Mouse (Mus musculus) hindbrain, embryonic 11.5 days (tissue): ENCODE data around the gene Csrp2. TPM values are rescaled to one million over a fixed set of nuclear protein-coding genes. Genes with fewer than 3 reads are reported as not detected.

Experiments
- ATAC-seq: fragments of 200-750 bp; cut with Nextera tagmentation; 2 replicates; pipeline ENCODE4 v1.8.0; 2017; ENCODE audit warnings: mild to moderate bottlenecking, moderate TSS enrichment, moderate library complexity; ENCODE audit not compliant: low FRiP score
- DNase-seq: peaks from one replicate; pipeline ENCODE4 v3.0.0-alpha.2; 2015; ENCODE audit warnings: low spot score
- H3K27ac ChIP-seq: fragments of 300-500 bp; sonication (generic); 2 replicates; pipeline ENCODE4 v1.5.1; 2014; ENCODE audit warnings: mild to moderate bottlenecking, low read depth, low read length
- H3K27me3 ChIP-seq: fragments of 300-500 bp; sonication (generic); 2 replicates; pipeline ENCODE4 v1.6.1; 2014; ENCODE audit warnings: mild to moderate bottlenecking, low read length, moderate library complexity, mixed read lengths; ENCODE audit not compliant: control insufficient read depth, insufficient read depth
- H3K36me3 ChIP-seq: fragments of 300-500 bp; sonication (generic); 2 replicates; pipeline ENCODE4 v1.6.1; 2014; ENCODE audit warnings: mild to moderate bottlenecking, low read length, moderate library complexity, mixed read lengths; ENCODE audit not compliant: control insufficient read depth, insufficient read depth
- H3K4me1 ChIP-seq: fragments of 300-500 bp; sonication (generic); replicated peaks from 2 replicates; pipeline ENCODE4 v1.6.1; 2014; ENCODE audit warnings: low read length, mixed read lengths; ENCODE audit not compliant: control insufficient read depth, insufficient read depth
- H3K4me2 ChIP-seq: fragments of 300-500 bp; sonication (generic); replicated peaks from 2 replicates; pipeline ENCODE4 v1.6.1; 2014; ENCODE audit warnings: mild to moderate bottlenecking, low read depth, low read length
- H3K4me3 ChIP-seq: fragments of 300-500 bp; sonication (generic); 2 replicates; pipeline ENCODE4 v1.5.1; 2014; ENCODE audit warnings: low read depth, low read length
- H3K9ac ChIP-seq: fragments of 300-500 bp; sonication (generic); 2 replicates; pipeline ENCODE4 v1.6.1; 2014; ENCODE audit warnings: low read depth, low read length
- H3K9me3 ChIP-seq: fragments of 300-500 bp; sonication (generic); 2 replicates; pipeline ENCODE4 v1.6.1; 2016; ENCODE audit warnings: low read length; ENCODE audit not compliant: control insufficient read depth
- WGBS: fragments of 180-500 bp; shearing (Covaris S2); extraction: QIAGEN DNeasy Blood & Tissue Kit; methylation state at CpG from one replicate; pipeline ENCODE4 v1.1.7; 2014; 5-methylcytosine and 5-hydroxymethylcytosine counted together
- polyA plus RNA-seq: library from polyadenylated mRNA; unstranded; fragments of >200 nt; fragmentation: Nextera tagmentation; extraction: Ambion mirVana; gene quantifications from 2 replicates; pipeline ENCODE4 v1.2.1, GENCODE M21; 2014

Csrp2 gene
- polyA plus RNA-seq, 1 experiment from 2014 or later: 150 TPM

GRCm38 (mm10) chr10:110922612-110923011 lies 3.0 kb downstream of the Csrp2 start:
- Histone ChIP-seq H3K36me3 (no peaks in the 10 kb centered on the region), H3K9ac (no peak overlapping the region), H3K27me3 (no peaks in the 10 kb centered on the region), H3K27ac (no peak overlapping the region), H3K4me2 (no peak overlapping the region), H3K4me3 (no peak overlapping the region), H3K4me1 (no peaks in the 10 kb centered on the region), H3K9me3 (no peaks in the 10 kb centered on the region)
- DNase-seq (no peak), ATAC-seq (no peak)
- 79% methylated on average over 9 of the region's 9 CpGs for WGBS

DNA sequence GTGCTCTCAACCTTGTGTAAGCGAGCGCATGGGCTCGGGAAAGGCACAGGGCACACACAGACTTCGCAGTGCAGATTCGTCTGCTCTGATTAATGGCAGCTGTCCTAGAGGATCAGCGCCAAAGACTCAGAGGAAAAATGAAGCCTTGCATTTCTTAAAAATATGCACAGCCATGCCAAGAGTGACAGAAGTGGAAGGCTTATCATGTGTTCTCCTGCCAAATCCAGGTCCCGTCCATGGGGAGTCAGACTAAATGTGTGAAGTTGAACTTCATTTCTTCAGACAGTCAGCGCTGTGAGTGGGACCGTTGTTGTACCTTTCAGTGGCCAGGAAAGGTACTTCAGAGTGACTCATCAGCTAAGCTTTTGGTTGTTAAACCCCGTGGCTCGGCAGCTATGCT lies 7.9 kb downstream of the Csrp2 start:
- Histone ChIP-seq H3K9me3 (no peaks in the 10 kb centered on the region), H3K4me2 (no peak overlapping the region), H3K4me3 (no peak overlapping the region), H3K27ac (no peak overlapping the region), H3K27me3 (no peaks in the 10 kb centered on the region), H3K4me1 (no peaks in the 10 kb centered on the region), H3K9ac (no peak overlapping the region), H3K36me3 (no peaks in the 10 kb centered on the region)
- DNase-seq (no peak), ATAC-seq (no peak)
- 85% methylated on average over 11 of the region's 11 CpGs for WGBS

DNA sequence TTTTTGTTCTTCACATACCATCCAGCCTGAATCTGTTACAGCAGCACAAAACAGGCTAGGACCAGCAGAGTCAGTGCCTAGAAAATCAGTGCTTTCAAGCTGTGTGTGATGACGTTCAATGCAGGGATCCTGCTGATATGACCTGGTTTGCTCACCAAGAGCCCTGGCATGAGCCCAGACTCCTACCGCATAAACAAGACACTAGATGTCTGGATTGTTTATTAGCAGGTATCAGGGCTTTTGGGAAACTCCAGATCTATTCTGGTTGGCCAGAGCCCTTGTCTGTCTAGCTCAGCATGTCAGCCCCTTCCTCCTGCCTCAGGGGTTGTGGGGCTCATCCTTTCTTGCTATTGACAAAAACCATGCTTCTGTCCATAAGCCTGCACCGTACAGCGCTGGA lies 10.2 kb downstream of the Csrp2 start:
- Histone ChIP-seq H3K36me3 (no peaks in the 10 kb centered on the region), H3K27ac (no peak overlapping the region), H3K4me3 (no peak overlapping the region), H3K9me3 (no peaks in the 10 kb centered on the region), H3K4me1 (no peaks in the 10 kb centered on the region), H3K27me3 (no peaks in the 10 kb centered on the region), H3K4me2 (no peak overlapping the region), H3K9ac (no peak overlapping the region)
- no peak for DNase-seq
- WGBS: 80% methylated on average over 4 of the region's 4 CpGs
- ATAC-seq: no peak

GRCm38 (mm10) chr10:110931161-110931912 lies 11.7 kb downstream of the Csrp2 start:
- no peaks in the 10 kb centered on the region for H3K9me3 ChIP-seq
- H3K4me1 ChIP-seq: no peaks in the 10 kb centered on the region
- 49% methylated on average over 13 of the region's 13 CpGs for WGBS
- no peaks in the 10 kb centered on the region for H3K36me3 ChIP-seq
- DNase-seq (peak; percentile 39), ATAC-seq (peak; percentile 54)
- peak overlapping the region; percentile 56; the same call in 1 of the 2 replicates for H3K27ac ChIP-seq
- H3K27me3 ChIP-seq: no peaks in the 10 kb centered on the region
- H3K9ac ChIP-seq: 0 out of 2 replicates have a peak overlapping the region, but pooled peaks have one; percentile 2
- peak overlapping the region; percentile 17 for H3K4me2 ChIP-seq
- peak overlapping the region; percentile 6; the same call in 1 of the 2 replicates for H3K4me3 ChIP-seq

GRCm38 (mm10) chr10:110931913-110932560 lies 12.4 kb downstream of the Csrp2 start:
- Histone ChIP-seq H3K36me3 (no peaks in the 10 kb centered on the region), H3K4me3 (peak overlapping the region; percentile 6; the same call in 1 of the 2 replicates), H3K9ac (no peak overlapping the region), H3K27ac (peak overlapping the region; percentile 56; the same call in 1 of the 2 replicates), H3K9me3 (no peaks in the 10 kb centered on the region), H3K4me2 (peak overlapping the region; percentile 17), H3K27me3 (no peaks in the 10 kb centered on the region), H3K4me1 (no peaks in the 10 kb centered on the region)
- ATAC-seq (peak; percentile 80), DNase-seq (peak; percentile 59)
- WGBS: 60% methylated on average over 20 of the region's 20 CpGs

GRCm38 (mm10) chr10:110933584-110933983 lies 14.0 kb downstream of the Csrp2 start:
- Histone ChIP-seq H3K4me1 (no peaks in the 10 kb centered on the region), H3K4me3 (no peak overlapping the region), H3K36me3 (no peaks in the 10 kb centered on the region), H3K9me3 (no peaks in the 10 kb centered on the region), H3K9ac (no peak overlapping the region), H3K27me3 (no peaks in the 10 kb centered on the region), H3K4me2 (no peak overlapping the region), H3K27ac (no peak overlapping the region)
- WGBS: 71% methylated on average over 5 of the region's 5 CpGs
- DNase-seq (no peak), ATAC-seq (no peak)

DNA sequence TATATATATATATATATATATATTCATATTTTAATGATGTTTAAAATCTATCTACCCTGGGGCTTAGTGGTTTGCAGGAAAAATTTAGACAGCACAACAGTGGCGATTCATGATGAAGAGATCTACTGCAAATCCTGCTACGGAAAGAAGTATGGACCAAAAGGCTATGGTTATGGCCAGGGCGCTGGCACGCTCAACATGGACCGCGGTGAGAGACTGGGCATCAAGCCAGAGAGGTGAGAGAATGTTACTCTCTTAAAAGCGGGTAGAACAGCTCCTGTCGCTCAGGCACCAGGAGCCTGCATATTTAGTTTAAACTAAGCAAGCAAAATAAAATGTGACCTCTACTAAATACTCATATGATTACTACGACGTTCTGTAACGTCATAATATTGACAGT lies 15.5 kb downstream of the Csrp2 start:
- H3K4me2 ChIP-seq: no peak overlapping the region
- no peak overlapping the region for H3K9ac ChIP-seq
- no peaks in the 10 kb centered on the region for H3K27me3 ChIP-seq
- H3K4me1 ChIP-seq: no peaks in the 10 kb centered on the region
- ATAC-seq (no peak), DNase-seq (no peak)
- no peaks in the 10 kb centered on the region for H3K9me3 ChIP-seq
- H3K36me3 ChIP-seq: no peaks in the 10 kb centered on the region
- 97% methylated on average over 11 of the region's 11 CpGs for WGBS
- no peak overlapping the region for H3K4me3 ChIP-seq
- no peak overlapping the region for H3K27ac ChIP-seq

DNA sequence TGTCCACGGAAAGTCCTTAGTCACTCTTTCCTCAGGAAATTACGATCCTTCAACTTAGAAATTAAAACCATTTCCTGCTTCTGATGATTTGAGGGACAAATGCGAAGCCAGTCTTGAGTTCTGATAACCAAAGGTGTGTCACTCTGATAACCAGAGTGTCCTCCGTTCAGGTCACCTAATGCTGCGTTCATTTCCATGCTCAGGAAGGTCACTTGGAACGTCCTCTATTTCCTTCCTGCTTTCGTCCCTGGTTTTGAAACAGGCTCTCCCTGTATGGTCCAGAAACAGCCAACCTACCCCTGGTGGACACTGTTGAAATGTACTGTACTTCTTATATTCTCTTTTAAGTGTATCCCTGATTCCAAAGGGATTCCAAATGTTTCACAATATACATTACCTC lies 16.1 kb downstream of the Csrp2 start:
- H3K27me3 ChIP-seq: no peaks in the 10 kb centered on the region
- H3K4me1 ChIP-seq: no peaks in the 10 kb centered on the region
- no peak for ATAC-seq
- no peak overlapping the region for H3K9ac ChIP-seq
- no peak overlapping the region for H3K4me3 ChIP-seq
- no peak overlapping the region for H3K27ac ChIP-seq
- DNase-seq: no peak
- no peaks in the 10 kb centered on the region for H3K9me3 ChIP-seq
- H3K4me2 ChIP-seq: no peak overlapping the region
- H3K36me3 ChIP-seq: no peaks in the 10 kb centered on the region
- 88% methylated on average over 7 of the region's 7 CpGs for WGBS

- Histone ChIP-seq H3K4me2 (no peak overlapping the region), H3K27me3 (no peaks in the 10 kb centered on the region), H3K36me3 (0 out of 2 replicates have a peak, but pooled peaks cover 3% of the 10 kb centered on the region), H3K4me3 (no peak overlapping the region), H3K27ac (no peak overlapping the region), H3K4me1 (no peaks in the 10 kb centered on the region), H3K9me3 (no peaks in the 10 kb centered on the region), H3K9ac (no peak overlapping the region)
- no peak for DNase-seq
- ATAC-seq: no peak
- WGBS: 92% methylated on average over 7 of the region's 7 CpGs
These were observed 18.8 kb downstream of the Csrp2 start for GRCm38 (mm10) chr10:110938361-110938760.
